Mouse (Mus musculus): ENCODE data around the gene Stra8. TPM values are rescaled to one million over a fixed set of nuclear protein-coding genes. Genes with fewer than 3 reads are reported as not detected.

The Stra8 gene
- not detected for total RNA-seq (2021)
- long read RNA-seq, experiment 1: 0 reads
- long read RNA-seq, experiment 2: 0 reads

DNA sequence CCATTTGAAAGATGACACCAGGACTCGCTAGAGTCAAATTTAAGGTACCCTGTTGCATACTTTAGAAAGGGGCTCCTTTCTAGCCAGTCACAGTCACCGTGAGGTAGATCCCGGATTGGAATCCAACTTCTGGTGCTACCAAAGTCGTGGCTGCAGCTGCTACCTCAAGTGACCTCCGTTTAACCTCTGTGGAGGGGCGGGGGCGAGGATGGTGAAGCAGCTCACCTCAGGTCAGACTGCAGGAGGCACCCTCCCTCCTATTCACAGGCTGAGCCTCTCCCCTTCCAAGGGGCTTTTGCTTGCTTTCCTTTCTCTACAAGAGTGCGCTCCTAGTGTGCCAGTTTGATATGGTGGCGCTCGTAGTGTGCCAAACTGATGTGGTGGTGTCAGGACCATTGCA is at the start of gene Stra8:
Gene Stra8 (plus strand): TSS at position 208 of the 400 bp plus-strand sequence.
- no peak for DNase-seq
- intact Hi-C loops (cut with DNase I; ENCODE audit: low total_unique reads): no loop called here

DNA sequence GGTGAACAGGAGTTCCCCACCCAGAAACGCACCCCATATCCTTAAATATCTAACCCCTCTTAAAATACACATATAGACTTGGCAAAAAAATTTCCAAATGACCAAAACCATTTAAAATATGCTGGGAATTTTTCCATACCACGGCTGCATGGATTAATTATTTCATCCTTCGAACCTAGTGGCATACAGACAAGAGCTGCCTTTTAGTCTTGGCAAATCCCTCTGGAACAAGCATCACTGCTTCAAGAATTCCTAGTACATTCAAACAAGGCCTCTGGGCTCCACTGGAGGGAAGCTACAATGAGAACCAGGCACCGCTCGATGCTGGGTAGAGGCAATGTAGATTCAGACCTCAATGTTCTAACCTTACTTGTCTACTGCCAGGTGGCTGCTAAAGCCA is 49.2 kb upstream of the Stra8 start:
- intact Hi-C loops (cut with DNase I; ENCODE audit: low total_unique reads): no loop called here
- no peak for DNase-seq

DNA sequence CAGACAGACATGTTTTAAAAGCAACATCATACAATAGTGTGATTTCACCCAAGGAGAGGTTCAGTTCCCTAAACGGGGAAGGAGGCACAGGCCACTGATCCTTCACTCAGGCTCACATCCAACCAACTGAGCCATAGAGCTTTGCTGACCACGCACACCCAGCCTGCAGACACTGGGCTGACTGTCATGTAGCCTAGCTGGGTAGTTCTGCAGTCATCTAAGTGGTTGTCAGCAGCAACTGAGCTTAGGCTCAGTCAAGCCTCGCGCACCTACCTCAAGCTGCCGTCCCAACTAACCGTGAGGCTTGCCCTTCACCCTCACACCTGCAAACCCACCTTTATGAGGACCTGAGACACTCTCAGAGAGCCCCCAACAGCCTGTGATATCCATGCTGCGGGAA is 48.0 kb upstream of the Stra8 start:
- intact Hi-C loops (cut with DNase I; ENCODE audit: low total_unique reads): no loop called here
- DNase-seq: no peak

DNA sequence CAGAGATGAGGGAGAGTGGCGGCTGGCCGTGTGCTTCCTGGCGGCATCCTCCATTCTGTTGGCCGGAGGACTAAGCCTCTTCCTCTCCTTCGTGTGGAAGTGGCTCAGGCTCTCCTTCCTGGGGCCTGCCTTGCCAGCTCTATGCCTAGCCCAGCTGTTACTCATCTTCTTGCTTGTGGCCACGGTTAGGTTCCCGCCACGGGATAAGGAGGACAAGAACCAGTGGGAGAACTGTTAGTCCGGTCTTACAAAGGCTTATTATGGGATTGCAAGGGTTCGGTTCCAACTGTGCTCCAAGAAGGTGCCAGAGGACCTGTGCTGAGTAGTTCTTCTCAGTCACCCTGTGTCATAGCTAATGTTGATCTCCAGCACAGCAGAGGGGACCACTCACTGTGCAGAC is 47.1 kb upstream of the Stra8 start:
- intact Hi-C loops (cut with DNase I; ENCODE audit: low total_unique reads): no loop called here
- no peak for DNase-seq

DNA sequence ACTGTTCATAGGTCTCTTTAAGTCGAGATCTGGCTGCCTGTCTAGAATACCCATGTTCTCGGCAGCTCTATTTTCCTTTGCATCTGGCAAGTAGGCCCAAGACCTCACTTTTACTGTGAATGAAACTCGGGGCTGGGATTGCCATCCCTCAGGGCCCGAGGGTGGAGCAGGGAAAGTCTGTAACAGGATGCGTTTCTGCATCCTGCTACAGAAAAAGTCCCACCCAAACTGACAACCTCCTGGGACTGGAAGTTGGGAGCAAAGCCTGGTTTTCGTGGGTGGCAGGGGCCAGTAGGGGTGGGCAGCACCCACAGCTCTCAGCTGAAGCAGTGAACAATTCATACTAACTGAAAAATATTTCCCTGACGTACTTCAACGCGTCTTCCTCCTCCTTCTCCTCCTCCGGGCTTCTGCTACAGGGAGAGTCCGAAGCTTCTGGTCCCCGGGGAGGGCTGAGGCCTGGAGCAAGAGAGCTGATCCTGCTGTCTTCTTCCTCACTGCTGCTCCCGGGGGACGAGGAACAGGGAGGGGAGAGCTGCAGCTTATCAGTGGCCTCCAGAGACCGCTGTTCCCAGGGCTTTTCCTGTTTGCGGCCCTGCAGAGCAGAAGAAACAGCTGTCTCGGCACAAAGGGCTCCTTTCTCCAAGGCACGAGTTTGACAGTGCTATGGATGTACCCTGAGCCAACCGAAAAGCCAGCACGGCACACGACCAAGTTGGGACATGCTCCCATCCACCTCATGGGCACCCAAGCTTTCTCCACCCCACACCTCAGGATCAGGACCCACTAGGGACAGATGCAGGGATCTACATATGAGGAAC is 45.7 kb upstream of the Stra8 start:
- intact Hi-C loops (cut with DNase I; ENCODE audit: low total_unique reads): no loop called here
- peak; percentile 78 for DNase-seq

DNA sequence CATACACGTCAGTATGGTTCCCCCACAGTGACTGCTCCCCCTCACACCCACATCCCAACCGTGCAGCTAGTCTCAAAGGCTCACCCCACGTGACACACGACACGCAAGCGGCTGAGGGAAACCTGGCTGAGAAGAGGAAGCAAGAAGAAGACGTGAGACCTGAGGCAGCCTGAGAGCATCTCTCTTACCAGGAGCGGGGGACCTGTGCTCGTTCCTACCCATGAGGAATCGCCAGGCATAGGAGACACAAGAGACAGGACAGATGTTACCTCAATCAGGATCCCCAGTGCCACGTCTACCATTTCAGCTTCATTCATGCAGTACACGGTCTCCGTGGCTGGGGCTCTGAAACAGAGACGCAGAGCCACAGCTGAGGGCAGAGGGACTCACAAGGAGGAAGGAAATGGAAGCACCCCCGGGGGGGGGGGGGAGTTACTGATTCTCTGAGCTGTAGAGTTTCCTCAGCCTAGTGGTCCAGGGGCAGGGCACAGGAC is 44.6 kb upstream of the Stra8 start:
- intact Hi-C loops (cut with DNase I; ENCODE audit: low total_unique reads): no loop called here

DNA sequence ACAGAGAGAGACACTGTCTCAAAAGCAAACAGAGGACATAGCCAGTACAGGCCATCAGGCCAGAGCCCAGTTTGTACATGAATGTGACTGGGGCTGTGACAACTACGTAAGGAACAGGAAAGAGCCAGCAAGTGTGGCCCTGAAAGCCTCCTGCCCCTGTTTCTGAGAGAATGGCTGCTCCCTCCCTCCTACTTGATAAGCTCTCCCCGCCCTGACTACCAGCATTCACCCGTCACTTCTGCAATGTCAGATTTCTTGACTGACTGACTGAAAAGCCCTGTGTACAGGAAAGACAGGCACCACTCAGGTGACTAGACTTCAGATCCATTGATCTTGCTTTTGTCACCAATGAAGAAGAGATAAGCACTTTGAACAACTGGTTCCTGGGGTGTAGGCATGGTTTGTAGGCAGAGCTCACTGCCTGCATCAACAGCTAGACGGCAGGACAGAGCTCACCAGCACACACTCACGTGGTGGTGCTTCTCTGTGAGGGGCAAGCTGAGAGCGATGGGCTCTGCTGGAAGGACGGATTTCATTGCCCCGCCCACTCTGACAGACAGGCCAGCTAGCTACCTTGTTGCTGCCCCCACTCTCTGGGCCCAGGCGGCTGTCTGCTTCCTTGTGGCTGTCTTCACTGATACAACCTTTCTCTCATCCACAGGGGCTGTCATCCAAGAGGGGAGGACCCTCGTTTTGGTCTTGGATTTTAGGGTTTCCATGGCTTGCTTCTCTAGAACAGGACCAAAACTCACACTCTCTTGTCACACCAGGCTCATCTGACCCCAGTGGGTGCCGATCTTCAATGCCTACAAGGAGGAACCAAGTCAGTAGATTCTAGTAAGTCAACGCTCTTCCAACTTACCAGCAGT is 43.8 kb upstream of the Stra8 start:
- no peak for DNase-seq
- intact Hi-C loops (cut with DNase I; ENCODE audit: low total_unique reads): no loop called here

More for the DNA sequence above, 44.6 kb upstream of the Stra8 start:
- DNase-seq: no peak

DNA sequence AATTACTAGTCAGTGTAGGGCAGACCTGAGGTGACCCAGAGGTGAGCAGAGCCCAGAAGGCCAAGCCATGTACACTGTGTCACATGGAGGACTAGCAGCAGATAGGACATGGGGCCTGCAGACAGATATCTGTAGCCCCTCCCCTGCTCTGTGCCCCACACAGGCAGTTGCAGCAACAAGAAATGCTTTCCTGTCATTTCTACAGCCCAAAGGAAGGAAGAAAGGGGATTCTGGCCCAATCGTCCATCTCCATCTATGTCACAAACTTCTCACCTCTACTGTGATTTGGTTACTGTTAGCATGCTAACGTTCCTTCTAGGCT is 43.2 kb upstream of the Stra8 start:
- intact Hi-C loops (cut with DNase I; ENCODE audit: low total_unique reads): no loop called here
- no peak for DNase-seq

DNA sequence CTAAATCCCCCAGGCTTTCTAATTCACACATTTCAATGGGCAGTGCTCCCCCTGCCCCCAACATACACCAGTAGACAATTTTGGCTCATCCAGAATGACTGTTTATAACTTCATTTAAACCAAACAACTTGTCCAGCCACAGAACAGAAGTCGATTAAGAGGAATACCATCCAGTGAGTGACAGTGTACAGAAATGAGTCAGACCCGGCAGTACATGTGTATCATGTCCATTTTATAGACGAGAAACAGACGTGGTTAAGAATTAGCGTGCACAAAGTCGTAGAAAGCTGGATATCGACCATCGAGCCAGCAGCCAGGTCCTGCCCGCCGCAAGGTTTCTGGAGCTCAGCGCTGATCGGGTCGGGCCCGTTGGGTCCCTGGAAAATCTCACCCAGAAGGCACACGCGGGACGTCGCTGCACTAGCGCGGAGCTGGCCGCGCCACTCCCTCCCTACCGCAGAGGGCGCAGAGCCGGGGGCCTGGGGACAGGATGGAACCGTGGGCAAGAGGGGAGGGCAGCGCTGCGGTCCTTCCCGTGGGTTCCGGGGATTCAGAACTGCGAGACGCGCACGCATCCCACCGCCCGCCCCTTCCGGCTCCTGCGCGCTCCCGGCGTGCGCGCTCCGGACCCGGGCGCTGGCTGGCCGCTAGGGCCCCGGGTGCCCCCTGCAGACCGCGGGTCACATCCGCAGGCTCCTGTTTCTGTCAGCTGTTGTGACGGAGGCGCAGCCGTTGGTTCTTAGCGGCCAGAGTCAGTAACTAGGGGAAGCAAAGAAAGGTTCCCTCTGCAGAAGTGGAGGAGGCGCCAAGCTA is 42.2 kb upstream of the Stra8 start, which contains the start of gene Cyren:
Gene Cyren (minus strand): TSS at position 552 of the 813 bp plus-strand sequence.
- peak; percentile 95 for DNase-seq

DNA sequence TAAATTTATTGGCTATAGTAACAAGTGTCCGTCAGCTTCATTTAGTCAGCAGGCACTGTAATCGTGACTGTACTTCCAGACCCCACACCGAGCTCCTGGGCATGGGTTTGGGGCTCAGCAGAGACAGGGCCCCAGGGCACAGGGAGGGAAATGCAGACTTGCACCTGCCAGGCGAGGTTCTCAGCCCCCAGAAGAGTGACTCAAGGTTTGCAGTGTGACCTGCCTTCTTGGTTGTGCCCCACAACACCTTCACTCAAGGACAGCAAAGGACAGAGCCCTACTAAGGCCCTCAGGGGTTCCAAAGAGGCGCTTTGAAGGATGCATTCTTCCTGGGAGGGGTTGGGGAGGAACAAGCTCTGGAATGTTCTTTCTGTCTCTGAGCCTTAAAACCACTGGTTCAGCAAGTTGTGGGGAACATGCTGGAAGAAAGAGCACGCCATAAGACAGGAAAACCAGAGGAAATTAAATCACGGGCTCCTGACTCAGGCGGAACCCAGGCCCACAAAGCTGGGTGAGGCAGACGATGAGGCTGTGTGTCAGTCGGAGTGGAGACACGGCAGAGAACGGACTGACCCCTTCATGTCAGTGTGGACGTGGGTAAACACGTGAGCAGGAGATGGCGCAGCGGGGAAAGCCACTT is 40.7 kb upstream of the Stra8 start:
- intact Hi-C loops (cut with DNase I; ENCODE audit: low total_unique reads): no loop called here

More for the DNA sequence above, 42.2 kb upstream of the Stra8 start, which contains the start of gene Cyren:
- intact Hi-C loops (cut with DNase I; ENCODE audit: low total_unique reads): no loop called here

DNA sequence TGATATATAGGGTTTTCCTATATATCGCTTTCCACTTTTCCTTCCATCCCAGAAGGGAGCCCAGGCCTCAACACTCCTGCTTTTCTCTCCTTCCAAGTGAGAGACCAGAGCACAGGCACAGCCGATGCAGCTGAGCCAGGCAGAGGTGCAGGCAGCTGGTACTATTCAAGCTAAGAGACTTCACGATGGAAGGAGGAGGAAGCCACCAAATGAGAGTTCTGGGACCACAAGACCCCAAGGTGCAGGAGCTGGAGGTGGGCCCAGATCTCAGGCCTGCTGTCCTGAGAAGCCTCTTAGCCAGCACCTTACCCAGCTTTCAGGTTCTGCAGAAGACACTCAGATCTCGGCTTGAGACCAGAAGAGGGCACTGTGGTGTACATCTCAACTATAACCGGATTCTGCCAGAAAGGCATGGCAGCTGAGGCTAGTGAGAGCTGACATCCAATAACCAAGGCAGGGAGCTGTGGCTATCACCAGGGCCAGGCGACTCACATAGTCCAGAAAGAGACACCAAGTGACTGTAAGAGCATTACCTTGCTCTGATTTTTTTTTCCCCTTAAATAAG is 40.0 kb upstream of the Stra8 start:
- no peak for DNase-seq
- intact Hi-C loops (cut with DNase I; ENCODE audit: low total_unique reads): loop anchor here (5.0 to 10.0 kb wide), 2 partner anchors 47 to 105 kb away; no protein-coding TSS in a partner anchor

More for the DNA sequence above, 40.7 kb upstream of the Stra8 start:
- no peak for DNase-seq

DNA sequence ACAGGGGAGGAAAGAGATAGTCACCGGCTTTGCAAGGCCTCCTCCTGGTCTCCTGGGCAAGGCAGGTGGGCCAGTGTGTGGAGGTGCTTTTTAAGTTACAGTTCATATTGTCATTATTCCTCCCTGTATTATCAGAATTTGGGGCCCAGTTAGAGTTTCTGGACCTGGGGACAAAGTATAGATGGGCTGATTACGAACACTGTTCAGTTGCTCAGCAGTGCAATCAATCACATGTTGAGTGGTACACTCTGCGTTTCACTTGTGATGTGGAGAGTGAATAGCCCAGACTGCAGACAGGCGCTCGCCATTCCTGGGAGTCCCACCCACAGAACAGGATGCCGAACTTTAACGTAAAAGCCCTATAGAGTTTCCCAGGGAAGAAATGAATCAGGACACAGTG is 35.2 kb upstream of the Stra8 start:
- intact Hi-C loops (cut with DNase I; ENCODE audit: low total_unique reads): loop anchor here (5.0 to 10.0 kb wide), 2 partner anchors 43 to 110 kb away; no protein-coding TSS in a partner anchor
- DNase-seq: no peak

DNA sequence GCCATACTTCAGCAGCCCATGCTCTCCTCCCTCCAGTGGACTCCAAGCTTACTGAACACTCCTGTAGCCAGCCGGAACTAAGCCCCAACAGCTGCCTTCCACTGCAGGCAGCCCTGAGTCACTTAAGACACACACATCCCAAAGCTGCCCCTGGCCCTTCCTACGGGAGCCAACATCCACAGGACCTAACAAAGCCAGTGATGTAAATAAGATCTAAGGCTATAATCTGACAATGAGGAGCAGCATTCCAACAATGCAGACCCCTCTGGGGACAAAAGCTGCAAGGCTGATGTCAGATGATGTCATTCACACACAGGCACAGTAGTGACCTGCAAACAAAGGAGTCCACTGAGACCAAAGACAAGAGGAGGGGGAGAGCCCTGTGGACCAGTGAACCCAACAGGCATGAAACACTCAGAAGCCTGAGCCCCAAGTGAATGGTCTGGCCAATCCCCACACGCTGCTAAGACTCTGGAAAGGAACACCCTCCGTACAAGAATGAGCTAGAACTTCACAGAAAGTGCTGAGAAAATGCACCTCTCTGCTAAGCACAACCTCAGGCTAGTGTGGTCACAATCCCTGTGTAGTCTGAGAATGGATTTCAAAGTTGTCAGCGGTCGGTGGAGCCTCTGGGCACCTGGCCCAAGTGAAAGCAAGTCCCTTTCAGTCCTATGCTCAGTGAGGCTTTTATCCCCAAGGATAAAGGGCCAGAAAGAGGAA is 32.7 kb upstream of the Stra8 start:
- no peak for DNase-seq
- intact Hi-C loops (cut with DNase I; ENCODE audit: low total_unique reads): loop anchor here (10.0 kb wide), 1 partner anchor 112 kb away; no protein-coding TSS in a partner anchor

DNA sequence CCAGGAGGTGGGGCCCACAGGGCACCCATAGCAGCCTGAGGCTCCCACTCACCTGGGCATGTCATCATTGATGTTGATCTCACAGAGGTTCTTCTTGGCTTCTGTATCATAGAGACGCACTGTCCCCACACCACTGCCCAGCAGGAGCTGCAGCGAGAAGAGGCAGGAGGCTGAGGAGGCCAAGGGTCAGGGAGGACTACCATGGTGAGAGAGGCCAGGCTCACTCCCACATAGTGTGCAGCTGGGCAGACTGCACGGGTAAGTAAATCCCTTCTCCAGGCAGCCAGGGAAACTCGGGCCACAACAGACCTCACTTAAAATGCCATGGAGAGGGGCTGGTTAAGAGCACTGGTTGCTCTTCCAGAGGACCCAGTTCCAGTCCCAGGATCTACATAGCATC is 30.8 kb upstream of the Stra8 start:
- no peak for DNase-seq
- intact Hi-C loops (cut with DNase I; ENCODE audit: low total_unique reads): loop anchor here (10.0 kb wide), 1 partner anchor 114 kb away; no protein-coding TSS in a partner anchor

DNA sequence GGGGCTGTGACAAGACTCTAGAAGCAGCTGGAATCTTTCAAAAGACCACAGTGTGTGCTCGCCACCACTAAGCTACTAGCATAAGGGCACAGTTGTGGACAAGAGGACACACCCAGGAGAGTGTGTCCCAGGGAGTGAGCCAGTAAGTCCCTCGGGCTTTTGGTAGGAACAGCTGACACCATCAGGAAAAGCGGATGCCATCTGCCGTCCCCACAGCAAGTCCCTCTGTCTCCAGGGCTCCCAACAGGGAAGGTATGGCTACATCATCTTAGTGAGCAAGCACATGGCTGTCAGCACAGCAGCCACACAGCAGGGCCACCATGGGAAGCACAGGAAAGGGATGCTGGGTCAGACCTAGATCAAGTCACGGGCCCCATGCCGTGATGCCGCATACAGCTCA is 24.4 kb upstream of the Stra8 start:
- DNase-seq: no peak
- intact Hi-C loops (cut with DNase I; ENCODE audit: low total_unique reads): no loop called here

DNA sequence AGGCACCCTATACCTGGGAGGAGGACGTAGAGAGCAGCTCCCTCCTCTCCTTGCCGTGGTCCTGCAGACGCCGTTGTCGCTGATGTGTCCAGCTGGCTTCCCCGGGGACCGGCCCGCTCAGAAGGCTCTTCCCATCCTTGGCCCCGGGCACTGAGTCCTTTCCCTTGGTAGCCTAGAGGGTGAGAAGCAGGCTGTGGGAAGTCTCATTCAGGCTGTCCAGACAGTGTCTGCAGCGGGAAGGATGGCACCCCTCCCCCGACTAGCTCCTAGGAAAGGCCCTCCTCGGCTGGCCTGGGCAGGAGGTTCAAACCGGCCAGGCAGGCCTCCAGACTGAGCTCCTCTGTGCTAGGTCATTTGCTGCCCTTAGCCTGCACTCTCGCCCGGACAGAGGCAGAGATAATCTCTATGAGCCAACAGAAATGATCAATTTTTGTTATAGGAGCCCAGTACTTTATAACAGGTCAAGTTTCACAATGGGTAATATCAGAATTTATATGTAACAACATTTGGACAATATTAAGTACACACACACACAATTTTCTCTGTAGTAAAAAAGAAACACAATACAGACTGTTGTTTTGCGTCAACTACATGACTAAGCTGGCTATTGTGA is 23.7 kb upstream of the Stra8 start:
- intact Hi-C loops (cut with DNase I; ENCODE audit: low total_unique reads): no loop called here
- no peak for DNase-seq

DNA sequence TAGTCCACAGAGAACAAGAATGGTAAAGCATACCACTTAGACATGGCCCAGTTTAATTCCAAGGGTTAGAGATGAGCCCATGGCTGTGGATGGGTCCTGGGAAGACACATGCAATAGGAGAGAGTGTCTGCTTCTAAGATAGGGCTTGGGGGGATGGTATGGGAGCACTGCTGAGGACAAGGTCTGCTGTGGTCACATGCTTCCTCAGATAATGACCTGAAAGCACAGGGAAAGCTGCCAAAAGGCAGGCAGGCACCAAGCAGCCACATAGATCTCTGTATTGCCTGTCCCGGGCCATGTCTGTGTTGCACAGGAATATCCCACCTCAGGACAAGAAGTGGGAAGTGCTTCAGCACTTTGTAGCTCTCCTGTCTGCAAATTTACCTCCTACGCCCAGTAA is 20.8 kb upstream of the Stra8 start:
- DNase-seq: no peak
- intact Hi-C loops (cut with DNase I; ENCODE audit: low total_unique reads): no loop called here

DNA sequence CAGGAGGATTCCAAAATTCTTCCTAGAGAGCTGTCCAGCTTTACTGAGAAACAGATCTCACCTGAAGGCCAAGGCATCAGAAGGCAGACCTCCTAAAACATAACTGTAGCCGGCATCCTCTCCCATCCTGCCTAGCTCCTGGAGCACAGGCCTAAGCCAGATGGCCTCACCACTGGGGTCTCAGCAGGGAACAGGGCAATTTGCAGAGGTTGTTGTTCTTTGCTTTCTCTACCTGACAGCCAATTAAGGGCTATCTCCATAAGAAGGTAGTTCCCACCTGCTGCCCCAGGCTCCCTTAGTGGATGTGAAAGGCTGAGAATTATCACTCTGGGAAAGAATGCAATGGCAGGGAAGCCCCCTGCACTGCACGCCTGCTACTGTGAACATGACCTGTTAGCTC is 19.0 kb upstream of the Stra8 start:
- intact Hi-C loops (cut with DNase I; ENCODE audit: low total_unique reads): no loop called here
- DNase-seq: no peak

All from gastrocnemius, postnatal 14 days (tissue).